Mouse (Mus musculus) CH12F3 (cell line): ENCODE results near the gene Plagl1.

Source experiments
- in situ Hi-C: fragments of 300-500 bp; cut with MboI; formaldehyde crosslinking; loops from 2 replicates; pipeline ENCODE4 v1.14.3; 2020; ENCODE audit warnings: low sequenced_read_pairs

Gene Plagl1

GRCm38 (mm10) chr10:13060021-13060668 is at the start of gene Plagl1:
TSS of gene Plagl1 (plus strand) at chr10:13060504.
- in situ Hi-C loops = no loop called here

GRCm38 (mm10) chr10:13014026-13014425 is 46.3 kb upstream of the Plagl1 start:
- in situ Hi-C loops = no loop called here

DNA sequence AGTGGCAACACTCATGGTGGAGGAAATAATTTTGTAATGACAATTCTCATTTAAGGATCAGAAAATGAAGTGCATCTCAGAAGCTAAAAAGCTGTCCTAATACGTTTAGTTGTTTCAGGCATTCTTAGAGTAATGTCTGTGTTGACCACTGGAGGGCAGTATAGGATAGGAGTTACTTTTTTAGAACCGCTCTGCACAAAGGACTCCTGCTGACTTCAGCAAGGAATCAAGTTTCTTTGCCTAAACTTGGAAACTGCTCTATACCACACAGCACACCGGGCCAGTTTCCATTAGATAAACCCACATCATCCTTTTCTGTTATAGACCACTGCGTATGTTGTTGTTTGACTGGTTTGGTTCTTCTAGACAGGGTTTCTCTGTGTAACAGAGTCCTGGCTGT is 43.7 kb upstream of the Plagl1 start:
- in situ Hi-C loops = no loop called here

- in situ Hi-C loops = no loop called here
These were observed 41.8 kb upstream of the Plagl1 start for GRCm38 (mm10) chr10:13018510-13018909.

- in situ Hi-C loops = no loop called here
These were observed 41.3 kb upstream of the Plagl1 start for GRCm38 (mm10) chr10:13019026-13019425.

GRCm38 (mm10) chr10:13022103-13022502 is 38.2 kb upstream of the Plagl1 start:
- in situ Hi-C loops = loop anchor here (5.0 kb wide), 1 partner anchor 405 kb away; no protein-coding TSS in a partner anchor

DNA sequence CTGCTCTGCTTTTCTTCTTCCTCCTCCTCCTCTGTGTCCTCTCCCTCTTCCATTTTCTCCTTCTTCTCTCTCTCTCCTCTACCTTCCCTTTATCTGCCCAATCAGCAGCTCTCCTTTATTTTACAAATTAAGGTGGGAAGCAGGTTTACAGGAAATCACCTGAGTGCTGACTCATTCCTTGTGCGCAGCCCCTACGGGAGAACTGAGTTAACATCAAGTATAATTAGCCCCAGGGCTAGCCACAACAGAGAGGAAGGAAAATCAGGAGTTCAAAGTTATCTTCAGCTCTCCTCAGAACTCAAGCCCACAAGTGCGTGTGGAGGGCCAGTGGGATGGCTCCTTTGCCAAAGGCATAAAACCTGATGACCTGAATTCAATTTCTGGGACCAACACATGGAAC is 36.3 kb upstream of the Plagl1 start:
- in situ Hi-C loops = loop anchor here (5.0 kb wide), 1 partner anchor 403 kb away; no protein-coding TSS in a partner anchor

- in situ Hi-C loops = no loop called here
These were observed 32.6 kb upstream of the Plagl1 start for GRCm38 (mm10) chr10:13027702-13028101.

DNA sequence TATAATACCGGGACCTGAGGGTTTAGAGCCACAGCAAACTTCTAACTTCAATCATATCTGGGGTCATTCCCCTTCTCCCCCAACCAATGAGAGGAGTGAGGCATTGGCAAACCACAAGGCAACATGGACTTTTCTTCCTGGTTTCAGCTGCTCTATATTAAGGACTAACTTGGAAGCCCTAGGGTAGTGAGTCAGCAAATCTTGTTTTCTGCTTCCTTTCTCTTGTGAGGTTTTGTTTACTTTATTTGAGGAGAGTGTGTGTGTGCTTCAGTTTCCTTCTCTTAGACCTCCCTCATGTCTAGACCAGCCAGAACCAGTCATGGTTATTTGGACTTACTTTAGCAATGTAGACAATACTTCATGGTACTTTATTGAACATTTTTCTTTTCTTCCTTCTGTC is 32.1 kb upstream of the Plagl1 start:
- in situ Hi-C loops = no loop called here

DNA sequence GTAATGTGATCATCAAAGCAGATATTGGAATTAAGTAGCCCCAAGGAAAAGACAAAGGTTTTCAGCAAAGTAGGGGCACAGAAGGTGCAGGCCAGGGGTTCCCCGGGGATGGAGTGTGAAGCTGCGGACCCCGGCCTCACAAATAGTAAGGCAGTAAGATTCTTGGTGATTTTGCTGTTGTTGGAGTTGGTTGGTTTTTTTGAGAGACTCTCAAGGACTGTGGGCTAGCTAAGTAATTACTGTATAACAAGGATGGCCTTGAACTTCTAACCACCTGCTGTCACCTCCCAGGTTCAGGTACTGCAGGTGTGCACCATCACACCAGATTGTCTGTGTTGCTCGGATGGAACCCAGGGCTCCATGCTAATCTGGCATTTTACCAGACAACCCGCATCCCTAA is 30.9 kb upstream of the Plagl1 start:
- in situ Hi-C loops = no loop called here

- in situ Hi-C loops = no loop called here
These were observed 25.0 kb upstream of the Plagl1 start for GRCm38 (mm10) chr10:13035270-13035669.

DNA sequence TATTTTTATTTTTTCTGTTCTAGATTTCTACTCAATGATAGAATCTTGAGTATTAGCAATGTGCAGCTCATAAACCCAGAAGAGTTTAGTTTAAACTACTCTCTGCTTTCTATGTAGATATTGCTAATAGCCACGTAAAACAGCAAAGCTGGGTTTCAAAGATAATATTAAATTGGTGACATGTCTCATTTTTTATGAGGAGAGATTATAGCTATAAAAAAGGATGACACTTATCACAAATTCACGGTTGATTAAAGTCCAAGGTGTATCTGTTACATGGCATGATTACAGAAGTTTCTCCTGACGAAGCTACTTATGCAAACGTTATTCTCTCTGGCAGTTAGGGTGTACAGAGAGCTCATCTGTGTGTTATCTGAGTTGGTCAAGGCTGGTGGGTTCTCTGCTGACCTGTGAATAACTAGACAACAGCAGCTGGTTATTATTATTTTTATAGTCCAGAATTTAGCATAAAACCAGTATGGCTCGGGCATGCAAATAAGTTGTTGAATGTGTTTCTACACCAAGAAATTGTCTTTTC is 20.6 kb upstream of the Plagl1 start:
- in situ Hi-C loops = no loop called here

DNA sequence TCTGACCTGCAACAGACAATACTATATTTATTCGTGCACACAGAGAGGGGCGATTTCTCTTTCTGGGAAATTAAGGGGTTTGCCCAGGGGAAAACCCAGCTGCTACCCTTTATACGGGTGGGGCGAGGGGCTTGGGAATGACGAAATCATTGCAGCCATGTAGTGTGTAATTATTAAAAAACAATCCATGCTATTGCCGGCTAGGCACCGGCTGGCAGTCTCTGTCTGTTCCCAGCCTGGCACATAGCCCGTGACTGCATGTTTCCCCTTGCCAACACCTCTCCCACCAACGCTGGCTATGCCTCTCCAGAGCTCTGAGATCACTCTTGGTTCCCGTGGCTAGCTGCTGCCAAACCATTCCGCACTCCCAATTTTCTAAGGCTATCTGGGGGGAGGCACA is 15.6 kb upstream of the Plagl1 start:
- in situ Hi-C loops = no loop called here

GRCm38 (mm10) chr10:13047816-13048215 is 12.5 kb upstream of the Plagl1 start:
- in situ Hi-C loops = no loop called here

DNA sequence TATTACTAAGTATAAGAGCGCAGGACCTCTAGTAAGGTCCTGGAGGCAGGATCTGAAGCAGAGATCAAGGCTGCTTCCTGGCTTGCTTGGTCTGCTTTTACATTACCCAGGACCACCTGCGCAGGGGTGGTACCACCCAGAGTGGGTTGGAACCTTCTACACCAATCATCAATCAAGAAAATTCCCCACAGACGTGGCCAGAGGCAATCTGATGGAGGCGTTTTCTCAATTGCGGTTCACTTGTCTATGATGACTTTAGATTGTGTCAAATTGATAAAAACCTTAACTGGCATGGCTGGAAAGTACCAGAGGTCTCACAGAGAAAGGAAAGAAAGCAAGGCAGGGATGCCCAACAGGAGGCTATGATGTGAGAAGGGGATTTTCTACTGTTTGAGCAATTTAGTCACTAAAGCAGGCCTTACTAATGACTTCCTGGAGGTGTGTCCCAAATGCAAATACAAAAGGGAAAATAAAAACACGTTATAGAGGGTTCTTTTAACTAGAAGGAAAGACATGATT is 3.4 kb upstream of the Plagl1 start:
- in situ Hi-C loops = no loop called here

GRCm38 (mm10) chr10:13060821-13061671 is 742 bp downstream of the Plagl1 start:
- in situ Hi-C loops = no loop called here

- in situ Hi-C loops = no loop called here
These were observed 2.1 kb downstream of the Plagl1 start for GRCm38 (mm10) chr10:13062373-13062772.

GRCm38 (mm10) chr10:13063457-13063856 is 3.2 kb downstream of the Plagl1 start:
- in situ Hi-C loops = no loop called here

DNA sequence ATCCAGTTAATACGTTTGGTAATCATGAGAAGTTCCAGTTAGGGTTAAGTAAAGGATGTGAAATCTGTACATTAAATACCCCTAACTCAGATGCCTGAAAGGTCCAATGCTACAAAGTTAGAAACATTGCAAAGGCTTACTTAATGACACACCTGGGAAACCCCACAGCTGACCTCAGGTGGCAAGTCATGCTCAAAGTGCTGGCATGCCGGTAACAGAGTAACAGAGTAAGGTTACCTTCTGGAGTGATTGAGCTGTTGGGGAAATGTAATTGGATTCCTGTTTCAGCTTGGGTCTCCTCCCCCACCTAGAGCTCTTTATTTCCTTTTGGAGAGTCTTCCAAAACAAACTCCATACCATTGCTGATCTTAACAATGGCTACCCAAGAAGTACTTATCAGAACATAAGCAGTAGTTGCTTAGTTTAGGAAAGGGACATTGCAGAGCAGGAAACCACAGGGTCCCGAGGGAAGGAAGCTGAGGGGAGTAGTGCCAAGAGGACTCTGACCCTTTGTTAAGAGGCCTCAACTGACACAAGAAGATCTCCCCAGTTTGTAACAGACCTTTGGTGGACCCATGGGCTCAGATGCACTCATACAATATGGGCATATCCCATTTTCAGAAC is 4.9 kb downstream of the Plagl1 start:
- in situ Hi-C loops = no loop called here

DNA sequence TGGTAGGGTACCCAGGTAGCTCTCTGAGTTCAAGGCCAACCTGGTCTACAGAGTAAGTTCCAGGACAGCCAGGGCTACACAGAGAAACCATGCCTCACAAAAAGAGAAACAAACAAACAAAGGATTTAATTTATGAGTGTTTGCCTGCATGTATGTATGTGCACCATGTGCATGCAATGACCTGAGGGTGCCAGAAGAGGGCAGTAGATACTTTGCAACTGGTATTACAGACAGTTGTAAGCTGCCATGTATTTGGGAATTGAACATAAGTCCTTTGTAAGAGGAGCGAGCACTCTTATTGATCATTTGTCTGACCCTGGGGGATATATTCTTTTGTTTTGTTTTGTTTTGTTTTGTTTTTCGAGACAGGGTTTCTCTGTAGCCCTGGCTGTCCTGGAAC is 10.7 kb downstream of the Plagl1 start:
- in situ Hi-C loops = no loop called here

- in situ Hi-C loops = no loop called here
These were observed 16.7 kb downstream of the Plagl1 start for GRCm38 (mm10) chr10:13076807-13077532.
